Mouse (Mus musculus) neural tube, embryonic 15.5 days (tissue): ENCODE results near the gene Rngtt. TPM values are rescaled to one million over a fixed set of nuclear protein-coding genes. Genes with fewer than 3 reads are reported as not detected.
"Not testable (repeated sequence)": the region's sequence is repeated elsewhere in the genome, so short reads cannot be mapped to it uniquely, and the experiment has no call there.

Source experiments
- ATAC-seq: fragments of 200-750 bp; cut with Nextera tagmentation; 2 replicates; pipeline ENCODE4 v1.8.0; 2017; ENCODE audit warnings: mild to moderate bottlenecking, moderate TSS enrichment, moderate library complexity; ENCODE audit not compliant: low FRiP score
- H3K27ac ChIP-seq: fragments of 300-500 bp; sonication (generic); replicated peaks from 2 replicates; pipeline ENCODE4 v1.5.1; 2015; ENCODE audit warnings: mild to moderate bottlenecking, inconsistent platforms
- H3K27me3 ChIP-seq: fragments of 300-500 bp; sonication (generic); replicated peaks from 2 replicates; pipeline ENCODE4 v1.6.1; 2015; ENCODE audit warnings: inconsistent platforms
- H3K36me3 ChIP-seq: fragments of 300-500 bp; sonication (generic); 2 replicates; pipeline ENCODE4 v1.6.1; 2015; ENCODE audit warnings: inconsistent platforms
- H3K4me1 ChIP-seq: fragments of 300-500 bp; sonication (generic); 2 replicates; pipeline ENCODE4 v1.6.1; 2015; ENCODE audit warnings: inconsistent platforms
- H3K4me2 ChIP-seq: fragments of 300-500 bp; sonication (generic); 2 replicates; pipeline ENCODE4 v1.6.1; 2015; ENCODE audit warnings: inconsistent platforms, mild to moderate bottlenecking, moderate library complexity
- H3K4me3 ChIP-seq: fragments of 300-500 bp; sonication (generic); replicated peaks from 2 replicates; pipeline ENCODE4 v1.5.1; 2015; ENCODE audit warnings: mild to moderate bottlenecking, inconsistent platforms
- H3K9ac ChIP-seq: fragments of 300-500 bp; sonication (generic); replicated peaks from 2 replicates; pipeline ENCODE4 v1.6.1; 2015; ENCODE audit warnings: mild to moderate bottlenecking, inconsistent platforms
- H3K9me3 ChIP-seq: fragments of 300-500 bp; sonication (generic); replicated peaks from 2 replicates; pipeline ENCODE4 v1.6.1; 2016; ENCODE audit warnings: inconsistent platforms
- WGBS: fragments of 180-500 bp; shearing (Covaris S2); methylation state at CpG from one replicate; pipeline ENCODE4 v1.1.7; 2015; ENCODE audit warnings: mixed read lengths; 5-methylcytosine and 5-hydroxymethylcytosine counted together
- polyA plus RNA-seq: library from polyadenylated mRNA; unstranded; fragments of >200 nt; fragmentation: Nextera tagmentation; extraction: Ambion mirVana; gene quantifications from 2 replicates; pipeline ENCODE4 v1.2.1, GENCODE M21; 2015

Rngtt gene
- polyA plus RNA-seq, 1 experiment from 2014 or later: 20.0 TPM

DNA sequence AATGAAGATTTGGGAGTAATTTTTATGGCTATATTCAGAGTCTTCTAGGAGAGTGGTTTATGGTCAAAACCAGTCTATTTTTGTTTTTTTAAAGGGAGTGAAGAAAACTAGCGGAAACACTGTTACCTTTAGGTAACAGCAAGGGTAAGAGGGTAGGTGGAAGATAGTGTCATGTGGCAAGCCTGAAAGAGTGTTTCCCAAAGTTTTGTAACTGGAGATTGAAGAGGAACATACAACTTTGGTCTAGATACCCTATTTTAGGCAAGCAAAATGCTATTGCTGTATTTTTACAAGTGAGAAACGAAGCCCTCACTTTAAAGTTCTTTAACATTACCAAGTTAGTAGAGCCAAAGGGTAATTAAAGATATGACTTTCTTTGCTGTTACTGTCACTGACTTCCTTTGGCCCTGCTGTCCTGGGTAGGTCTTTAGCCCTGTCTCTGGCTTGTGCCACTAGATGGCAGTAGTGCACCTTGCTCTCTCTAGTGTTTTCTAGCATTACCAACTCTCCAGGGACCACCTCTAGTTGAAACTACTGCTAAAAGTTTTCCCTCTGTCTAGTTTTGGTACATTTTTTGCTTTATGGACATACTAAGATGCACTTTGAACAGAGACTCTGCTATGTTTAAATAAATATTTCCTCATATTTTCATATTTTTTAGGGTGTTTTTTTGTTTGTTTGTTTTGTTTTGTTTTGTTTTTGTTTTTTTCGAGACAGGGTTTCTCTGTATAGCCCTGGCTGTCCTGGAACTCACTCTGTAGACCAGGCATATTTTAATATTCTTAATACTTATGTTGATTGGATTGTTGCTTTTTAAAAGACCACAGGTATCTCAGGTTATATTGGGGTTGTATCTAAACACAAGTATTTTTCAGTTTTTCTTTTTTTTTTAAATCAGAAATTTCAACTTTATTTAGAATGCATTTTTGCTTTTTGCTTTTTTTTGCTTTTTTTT, 86.4 kb downstream of the Rngtt start:
- WGBS: 68% methylated on average over 3 of the region's 3 CpGs
- Histone ChIP-seq H3K4me1 (no peaks in the 10 kb centered on the region), H3K36me3 (no peaks in the 10 kb centered on the region), H3K4me3 (no peak overlapping the region), H3K27ac (no peak overlapping the region), H3K9me3 (no peaks in the 10 kb centered on the region), H3K4me2 (no peak overlapping the region), H3K27me3 (no peaks in the 10 kb centered on the region), H3K9ac (no peak overlapping the region)
- peak; percentile 77; the same call in 1 of the 2 replicates for ATAC-seq

DNA sequence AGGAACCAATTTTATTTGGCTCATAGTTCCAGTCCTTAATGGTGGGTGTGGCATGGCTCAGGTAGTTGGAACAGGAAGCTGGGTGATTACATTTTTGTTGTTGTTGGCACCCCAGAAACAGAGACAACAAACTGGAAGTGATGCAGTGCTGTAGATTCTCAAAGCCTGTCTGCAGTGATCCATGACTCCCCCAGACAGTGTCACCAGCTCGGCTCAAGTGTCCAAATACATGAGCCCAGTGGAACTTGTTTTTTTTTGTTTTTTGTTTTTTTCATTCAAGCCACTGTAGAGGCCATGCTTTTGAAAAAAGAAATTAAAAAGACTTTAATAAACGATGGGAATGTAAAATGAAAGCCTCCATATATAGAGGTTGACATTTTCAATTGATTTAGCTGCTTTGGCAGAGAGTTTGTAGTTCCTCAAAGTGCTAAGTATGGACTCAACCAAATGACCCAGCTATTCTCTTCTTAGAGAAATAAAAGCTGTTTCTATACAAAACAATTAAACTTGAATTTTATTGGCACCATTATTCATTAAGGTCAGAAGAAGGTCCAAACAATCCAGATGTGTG, 95.7 kb downstream of the Rngtt start:
- H3K9me3 ChIP-seq: no peaks in the 10 kb centered on the region
- H3K27ac ChIP-seq: no peak overlapping the region
- 76% methylated on average over 2 of the region's 2 CpGs for WGBS
- no peak overlapping the region for H3K9ac ChIP-seq
- no peak overlapping the region for H3K4me3 ChIP-seq
- ATAC-seq: no peak
- H3K4me2 ChIP-seq: no peak overlapping the region
- no peaks in the 10 kb centered on the region for H3K4me1 ChIP-seq
- H3K27me3 ChIP-seq: no peaks in the 10 kb centered on the region
- no peaks in the 10 kb centered on the region for H3K36me3 ChIP-seq

DNA sequence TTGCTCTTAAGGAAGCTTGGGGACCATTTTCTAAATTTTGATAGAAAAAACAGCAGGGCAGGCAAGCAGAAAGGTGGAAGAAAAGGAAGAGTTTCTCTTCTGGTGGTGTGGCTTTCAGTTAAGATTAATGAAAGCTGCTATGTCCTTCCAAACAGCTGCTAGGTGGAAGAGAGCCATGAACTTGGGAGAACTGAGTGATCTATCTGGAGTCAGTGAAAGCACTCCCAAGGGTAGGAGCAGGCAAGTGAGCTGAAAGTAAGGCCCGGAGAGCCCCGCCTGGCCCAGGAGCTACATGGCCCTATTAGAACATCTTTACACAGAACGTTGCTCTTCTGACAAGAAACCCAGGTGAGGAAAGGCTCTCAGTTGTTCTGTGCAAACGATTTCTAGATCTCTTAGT, 103.7 kb downstream of the Rngtt start:
- no peaks in the 10 kb centered on the region for H3K27me3 ChIP-seq
- ATAC-seq: no peak
- 78% methylated on average over 4 of the region's 4 CpGs for WGBS

DNA sequence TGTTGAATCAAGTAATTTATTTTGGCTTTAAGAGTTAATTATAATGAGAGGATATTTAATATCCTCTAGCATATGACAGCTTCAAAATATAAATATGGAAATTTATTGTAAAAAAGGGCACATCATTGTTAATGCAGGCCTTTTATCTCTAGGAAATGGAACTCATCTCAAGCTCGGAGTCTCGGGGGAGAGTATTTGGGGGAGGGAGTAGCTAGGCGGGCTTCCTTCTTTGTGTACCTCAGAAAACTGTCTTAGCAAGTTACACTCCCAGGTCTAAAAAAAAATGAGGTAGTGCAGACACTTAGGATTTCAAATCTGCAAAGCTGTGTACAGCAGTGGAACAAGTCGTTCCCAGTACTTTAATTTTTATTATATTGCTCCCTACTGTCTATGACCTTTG, 104.7 kb downstream of the Rngtt start:
- H3K4me2 ChIP-seq: no peak overlapping the region
- no peaks in the 10 kb centered on the region for H3K36me3 ChIP-seq
- no peak for ATAC-seq
- no peaks in the 10 kb centered on the region for H3K4me1 ChIP-seq
- H3K27ac ChIP-seq: no peak overlapping the region
- H3K9me3 ChIP-seq: no peaks in the 10 kb centered on the region
- no peak overlapping the region for H3K9ac ChIP-seq
- 63% methylated on average over 4 of the region's 4 CpGs for WGBS
- H3K4me3 ChIP-seq: no peak overlapping the region
- H3K27me3 ChIP-seq: no peaks in the 10 kb centered on the region

More for the DNA sequence above, 103.7 kb downstream of the Rngtt start:
- no peaks in the 10 kb centered on the region for H3K4me1 ChIP-seq
- H3K4me3 ChIP-seq: no peak overlapping the region
- no peaks in the 10 kb centered on the region for H3K36me3 ChIP-seq
- H3K27ac ChIP-seq: no peak overlapping the region
- H3K9ac ChIP-seq: no peak overlapping the region
- H3K9me3 ChIP-seq: no peaks in the 10 kb centered on the region
- no peak overlapping the region for H3K4me2 ChIP-seq

GRCm38 (mm10) chr4:33417391-33417790, 107.3 kb downstream of the Rngtt start:
- Histone ChIP-seq H3K4me1 (no peaks in the 10 kb centered on the region), H3K9ac (no peak overlapping the region), H3K4me2 (no peak overlapping the region), H3K9me3 (no peaks in the 10 kb centered on the region), H3K36me3 (no peaks in the 10 kb centered on the region), H3K27me3 (no peaks in the 10 kb centered on the region), H3K27ac (no peak overlapping the region), H3K4me3 (no peak overlapping the region)
- WGBS: 94% methylated on average over 4 of the region's 4 CpGs
- ATAC-seq: no peak

- H3K27me3 ChIP-seq: no peaks in the 10 kb centered on the region
- H3K4me3 ChIP-seq: no peak overlapping the region
- no peak overlapping the region for H3K4me2 ChIP-seq
- ATAC-seq: no peak
- no peaks in the 10 kb centered on the region for H3K36me3 ChIP-seq
- no peak overlapping the region for H3K27ac ChIP-seq
- H3K9ac ChIP-seq: no peak overlapping the region
- no peaks in the 10 kb centered on the region for H3K4me1 ChIP-seq
- no peaks in the 10 kb centered on the region for H3K9me3 ChIP-seq
- WGBS: 65% methylated on average over 1 of the region's 1 CpGs
Observed at GRCm38 (mm10) chr4:33419644-33420043, 109.5 kb downstream of the Rngtt start.

DNA sequence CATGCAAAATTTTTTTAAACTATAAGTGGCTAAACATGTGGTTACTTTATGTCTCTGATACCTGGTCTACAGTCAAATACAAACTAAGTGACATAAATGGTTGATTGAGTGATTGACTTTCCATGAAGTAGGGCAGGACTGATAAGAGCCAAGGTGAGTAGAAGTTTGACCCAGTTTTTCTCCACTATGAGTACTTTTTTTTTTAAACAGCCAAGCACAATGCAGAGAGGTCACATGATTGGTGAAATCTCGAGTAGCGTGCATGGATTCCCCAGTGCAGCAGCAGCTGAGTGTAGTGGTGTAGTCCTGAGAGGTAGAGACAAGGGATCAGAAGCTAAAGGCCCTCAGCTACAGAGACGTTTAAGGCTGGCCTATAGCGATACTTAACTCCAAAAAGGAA, 118.7 kb downstream of the Rngtt start:
- Histone ChIP-seq H3K27me3 (no peaks in the 10 kb centered on the region), H3K27ac (no peak overlapping the region), H3K4me2 (no peak overlapping the region), H3K4me3 (no peak overlapping the region), H3K36me3 (no peaks in the 10 kb centered on the region), H3K9me3 (no peaks in the 10 kb centered on the region), H3K9ac (no peak overlapping the region), H3K4me1 (no peaks in the 10 kb centered on the region)
- 67% methylated on average over 4 of the region's 4 CpGs for WGBS
- ATAC-seq: no peak

- Histone ChIP-seq H3K27ac (no peak overlapping the region), H3K36me3 (no peaks in the 10 kb centered on the region), H3K9ac (no peak overlapping the region), H3K4me2 (no peak overlapping the region), H3K27me3 (no peaks in the 10 kb centered on the region), H3K4me1 (no peaks in the 10 kb centered on the region), H3K9me3 (no peaks in the 10 kb centered on the region), H3K4me3 (no peak overlapping the region)
- 93% methylated on average over 6 of the region's 6 CpGs for WGBS
- ATAC-seq: no peak
Observed at GRCm38 (mm10) chr4:33441864-33442263, 131.8 kb downstream of the Rngtt start.

GRCm38 (mm10) chr4:33446265-33446664, 136.2 kb downstream of the Rngtt start:
- ATAC-seq: no peak
- Histone ChIP-seq H3K27ac (no peak overlapping the region), H3K36me3 (no peaks in the 10 kb centered on the region), H3K4me1 (no peaks in the 10 kb centered on the region), H3K4me3 (no peak overlapping the region), H3K9ac (no peak overlapping the region), H3K9me3 (no peaks in the 10 kb centered on the region), H3K27me3 (no peaks in the 10 kb centered on the region), H3K4me2 (no peak overlapping the region)
- 96% methylated on average over 3 of the region's 3 CpGs for WGBS

- no peak for ATAC-seq
- Histone ChIP-seq H3K9me3 (no peaks in the 10 kb centered on the region), H3K4me2 (no peak overlapping the region), H3K27me3 (no peaks in the 10 kb centered on the region), H3K36me3 (no peaks in the 10 kb centered on the region), H3K4me1 (no peaks in the 10 kb centered on the region), H3K27ac (no peak overlapping the region), H3K4me3 (no peak overlapping the region), H3K9ac (no peak overlapping the region)
- 87% methylated on average over 3 of the region's 3 CpGs for WGBS
Observed at GRCm38 (mm10) chr4:33446881-33447280, 136.8 kb downstream of the Rngtt start.

DNA sequence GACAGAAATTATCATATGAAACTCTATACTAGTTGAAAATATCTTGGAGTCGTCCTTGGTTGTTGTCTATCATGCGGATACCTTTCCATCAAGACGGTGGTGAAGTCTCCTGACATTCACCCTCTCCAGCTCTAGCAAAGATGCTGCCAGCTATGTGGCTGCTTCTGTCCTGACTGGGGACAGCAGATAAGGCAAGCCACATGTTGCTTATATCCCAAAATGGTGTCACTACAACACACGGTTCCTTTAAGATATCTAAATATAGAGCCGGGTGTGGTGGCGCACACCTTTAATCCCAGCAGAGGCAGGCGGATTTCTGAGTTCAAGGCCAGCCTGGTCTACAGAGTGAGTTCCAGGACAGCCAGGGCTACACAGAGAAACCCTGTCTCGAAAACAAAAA, 140.2 kb downstream of the Rngtt start:
- H3K4me2 ChIP-seq, ATAC-seq, H3K4me1 ChIP-seq, H3K36me3 ChIP-seq, H3K27ac ChIP-seq, H3K4me3 ChIP-seq, H3K9me3 ChIP-seq, H3K9ac ChIP-seq, H3K27me3 ChIP-seq: not testable (repeated sequence)
- WGBS: 93% methylated on average over 8 of the region's 8 CpGs

DNA sequence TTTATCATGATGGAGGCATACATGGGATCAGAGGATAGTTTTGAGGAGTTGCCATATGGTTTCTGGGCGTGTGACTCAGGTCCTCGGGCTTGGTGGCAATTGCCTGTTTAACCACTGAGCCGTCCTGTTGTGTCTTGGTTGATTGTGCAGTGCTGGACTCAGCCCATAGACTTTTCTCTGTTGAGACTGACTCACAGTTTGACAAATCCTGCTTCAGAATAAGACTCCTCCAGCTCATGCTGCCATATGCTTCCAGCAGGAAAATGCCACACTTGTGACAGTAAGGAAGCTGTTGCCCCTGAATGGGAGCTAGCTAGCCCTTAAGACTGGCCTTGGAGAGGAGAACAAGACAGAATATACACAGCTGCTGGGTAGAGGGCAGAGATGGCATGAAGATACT, 149.7 kb downstream of the Rngtt start:
- H3K36me3 ChIP-seq: 0 out of 2 replicates have a peak, but pooled peaks cover 5% of the 10 kb centered on the region
- WGBS: 98% methylated on average over 3 of the region's 3 CpGs
- no peak overlapping the region for H3K9ac ChIP-seq
- H3K4me1 ChIP-seq: no peaks in the 10 kb centered on the region
- no peak overlapping the region for H3K27ac ChIP-seq
- no peaks in the 10 kb centered on the region for H3K27me3 ChIP-seq
- no peaks in the 10 kb centered on the region for H3K9me3 ChIP-seq
- no peak for ATAC-seq
- no peak overlapping the region for H3K4me2 ChIP-seq
- H3K4me3 ChIP-seq: no peak overlapping the region
